Mouse (Mus musculus) B cell, adult 2 months (primary cell): ENCODE measurements around the gene Gba2.
"Not testable (repeated sequence)": the region's sequence is repeated elsewhere in the genome, so short reads cannot be mapped to it uniquely, and the experiment has no call there.

ENCODE experiments used
- DNase-seq, 2 experiments: peaks; one replicate each; pipeline ENCODE4 v3.0.0; 2022

The Gba2 gene

GRCm38 (mm10) chr4:43578376-43579204, at the start of gene Gba2, which contains the start of gene Rgp1:
Gene Gba2, minus strand, starts transcription at chr4:43578873.
Gene Rgp1, plus strand, starts transcription at chr4:43578715.
- peak; percentile 81 to 85 for DNase-seq

DNA sequence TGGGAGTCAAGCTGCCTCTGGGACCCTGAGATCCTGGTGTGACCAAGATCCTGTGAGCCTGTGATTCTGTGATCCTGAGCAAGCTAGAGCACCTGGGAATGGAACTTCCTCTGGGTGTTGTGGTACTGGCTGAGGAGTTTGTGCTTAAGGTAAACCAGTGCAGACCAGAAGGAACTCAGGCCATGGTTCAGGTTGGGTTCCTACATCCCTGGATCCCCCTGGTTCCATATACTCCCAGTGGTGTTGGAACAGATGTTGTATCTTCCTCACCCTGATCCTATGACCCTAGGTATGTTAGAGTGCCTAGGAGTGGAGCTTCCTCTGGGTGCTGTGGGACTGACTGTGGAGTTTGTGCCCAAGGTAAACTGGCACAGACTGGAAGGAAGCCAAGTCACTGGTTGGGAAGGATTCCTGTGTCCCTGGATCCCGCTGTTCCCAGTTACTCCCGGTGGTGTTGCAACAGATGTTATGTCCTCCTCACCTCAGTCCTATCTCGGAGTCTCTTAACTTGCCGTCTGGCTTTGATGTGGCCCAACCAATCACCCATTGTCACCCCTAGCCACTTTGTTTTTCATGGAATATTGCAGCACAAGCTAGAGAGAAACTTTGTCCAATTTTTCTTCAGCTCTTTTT, 41.6 kb upstream of the Gba2 start:
- no peak for DNase-seq

DNA sequence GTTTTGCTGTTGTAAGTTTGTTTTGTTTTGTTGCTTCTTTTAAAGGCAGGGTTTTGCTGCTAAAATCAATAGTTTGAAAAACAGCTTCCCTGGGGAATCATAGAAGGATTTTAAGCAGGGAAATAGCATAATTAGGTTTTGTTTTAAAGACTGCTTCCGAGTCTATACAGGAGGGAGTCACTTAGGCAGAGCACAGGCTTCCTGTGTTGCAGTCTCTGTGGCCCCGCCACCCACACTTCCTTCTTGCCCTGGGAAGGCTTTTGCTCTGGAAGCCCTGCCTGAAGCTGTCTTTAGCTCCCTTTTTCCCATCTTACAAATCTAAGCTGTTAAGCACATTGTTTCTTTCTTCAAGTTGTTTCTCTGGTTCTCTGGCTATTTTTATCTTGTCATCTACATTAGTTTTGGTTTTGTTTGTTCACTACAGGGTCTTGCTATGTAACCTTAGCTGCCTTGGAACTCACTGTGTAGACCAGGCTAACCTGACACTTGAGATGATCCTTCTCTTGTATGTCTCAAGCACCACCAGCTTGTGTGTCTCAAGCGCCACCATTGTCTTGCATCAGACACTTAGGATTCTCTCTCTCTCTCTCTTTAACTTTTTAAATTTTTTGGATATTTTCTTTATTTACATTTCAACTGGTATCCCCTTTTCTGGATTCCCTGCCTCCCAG, 34.5 kb upstream of the Gba2 start:
- peak; percentile 25 to 37 for DNase-seq

DNA sequence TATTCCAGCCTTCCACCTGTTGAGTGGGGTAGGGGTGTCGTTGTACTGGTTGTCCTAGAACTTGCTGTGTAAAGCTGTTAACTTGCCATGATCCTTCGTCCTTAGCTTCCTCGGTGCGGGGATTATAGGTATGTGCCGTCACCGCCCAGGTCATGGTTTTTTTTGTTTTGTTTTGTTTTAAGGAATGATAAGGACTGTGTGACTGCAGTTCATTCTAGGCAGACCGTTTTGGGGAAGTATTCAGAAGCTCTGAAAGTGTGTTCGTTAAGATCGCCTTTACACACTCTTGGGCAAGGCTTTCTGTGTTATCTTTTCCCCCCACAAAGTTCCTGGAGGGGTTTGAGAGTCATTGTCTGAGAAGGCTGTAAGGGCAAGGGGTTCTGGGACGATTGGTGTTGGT, 33.9 kb upstream of the Gba2 start:
- no peak for DNase-seq

DNA sequence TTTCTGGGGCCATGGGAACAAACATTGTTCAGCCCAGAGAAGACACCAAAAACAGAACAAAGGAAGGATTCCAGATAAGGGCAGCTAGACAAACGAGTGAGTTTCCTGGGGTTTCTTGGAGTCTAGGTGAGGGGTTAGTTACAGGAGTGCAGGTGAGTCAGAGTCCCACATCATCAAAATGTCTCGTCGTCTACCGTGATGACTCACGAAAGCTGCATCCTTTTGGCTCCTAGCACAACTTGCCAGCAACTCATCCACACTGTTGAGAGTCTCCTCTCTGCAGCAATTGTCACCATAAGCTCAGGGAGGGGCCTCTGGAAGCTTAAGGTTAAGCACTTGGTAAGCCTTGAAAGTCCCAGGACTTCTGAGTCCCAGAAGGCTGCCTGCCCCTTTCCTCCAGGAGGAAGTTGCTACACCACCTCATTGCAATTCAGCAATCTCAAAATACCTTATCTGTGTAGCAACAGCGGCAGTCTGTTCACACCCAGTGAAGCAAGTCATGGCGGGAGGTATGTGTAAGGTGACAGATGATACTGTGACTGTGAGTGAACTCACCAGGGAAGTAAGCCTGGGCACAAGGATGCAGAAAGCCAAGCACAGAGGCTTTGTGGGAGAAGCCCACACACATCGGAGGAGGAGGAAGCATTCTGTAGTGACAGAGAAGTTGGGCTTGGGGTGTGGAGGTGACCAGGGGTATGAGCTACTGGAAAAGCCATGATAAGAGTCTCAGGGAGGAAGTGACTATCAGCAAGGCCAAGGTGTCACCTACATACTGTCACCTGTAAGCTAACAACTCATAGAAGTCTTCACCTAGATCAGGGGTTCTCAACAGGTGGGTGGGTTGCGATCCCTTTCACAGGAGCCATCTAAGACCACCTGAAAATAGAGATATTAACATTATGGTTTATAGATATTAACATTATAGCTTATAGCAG, 26.3 kb upstream of the Gba2 start:
- DNase-seq: no peak

GRCm38 (mm10) chr4:43604099-43604498, 25.4 kb upstream of the Gba2 start:
- DNase-seq: no peak

- DNase-seq: no peak
Observed at GRCm38 (mm10) chr4:43600195-43600934, 21.7 kb upstream of the Gba2 start.

DNA sequence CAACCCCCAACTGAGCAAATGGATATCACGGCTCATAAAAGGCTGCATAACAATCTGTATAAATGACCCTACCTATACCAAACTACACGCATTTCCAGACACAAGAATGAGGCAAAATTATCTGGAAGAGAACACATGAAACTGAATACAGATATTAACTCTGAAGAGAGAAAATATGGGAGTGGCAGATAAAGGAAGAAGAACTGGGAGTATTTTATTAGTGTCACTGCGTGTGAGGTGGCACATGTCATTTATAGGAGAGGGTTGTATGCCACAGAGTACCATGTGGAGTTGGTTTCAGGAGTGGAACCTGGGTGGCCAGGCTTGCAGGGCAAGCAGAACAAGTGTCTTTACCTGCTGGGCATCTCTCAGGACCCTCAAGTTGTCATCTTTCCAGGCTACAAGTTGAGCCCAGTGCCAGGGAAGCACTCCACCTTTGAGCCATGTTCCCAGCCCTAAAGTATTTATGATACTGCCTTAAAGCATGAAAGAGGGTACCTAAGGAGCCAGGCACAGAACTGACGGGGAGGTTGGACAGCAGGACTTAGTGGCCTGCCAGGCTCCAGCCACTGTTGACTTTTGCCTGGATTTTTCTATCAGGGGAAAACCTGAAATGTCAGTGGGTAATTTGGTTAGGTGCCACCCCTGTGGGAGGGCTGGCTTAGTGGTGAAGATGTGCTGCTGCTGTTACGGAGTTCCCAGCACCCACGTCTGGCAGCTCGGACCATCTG, 20.1 kb upstream of the Gba2 start:
- no peak for DNase-seq

GRCm38 (mm10) chr4:43598200-43598599, 19.5 kb upstream of the Gba2 start:
- no peak for DNase-seq

DNA sequence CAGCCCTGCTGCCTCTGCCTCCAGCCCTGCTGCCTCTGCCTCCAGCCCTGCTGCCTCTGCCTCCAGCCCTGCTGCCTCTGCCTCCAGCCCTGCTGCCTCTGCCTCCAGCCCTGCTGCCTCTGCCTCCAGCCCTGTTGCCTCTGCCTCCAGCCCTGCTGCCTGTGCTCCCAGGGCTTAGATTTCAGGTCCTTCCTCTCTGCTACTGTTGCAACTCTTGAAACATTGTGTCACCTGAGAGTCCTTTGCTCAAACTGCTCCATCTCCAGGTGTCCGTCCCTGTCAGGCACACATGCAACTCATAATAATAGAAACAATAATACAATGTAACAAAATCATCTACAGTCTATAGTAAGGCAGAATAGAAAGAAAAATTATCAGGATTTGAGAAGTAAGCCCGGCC, 17.9 kb upstream of the Gba2 start:
- DNase-seq: not testable (repeated sequence)

DNA sequence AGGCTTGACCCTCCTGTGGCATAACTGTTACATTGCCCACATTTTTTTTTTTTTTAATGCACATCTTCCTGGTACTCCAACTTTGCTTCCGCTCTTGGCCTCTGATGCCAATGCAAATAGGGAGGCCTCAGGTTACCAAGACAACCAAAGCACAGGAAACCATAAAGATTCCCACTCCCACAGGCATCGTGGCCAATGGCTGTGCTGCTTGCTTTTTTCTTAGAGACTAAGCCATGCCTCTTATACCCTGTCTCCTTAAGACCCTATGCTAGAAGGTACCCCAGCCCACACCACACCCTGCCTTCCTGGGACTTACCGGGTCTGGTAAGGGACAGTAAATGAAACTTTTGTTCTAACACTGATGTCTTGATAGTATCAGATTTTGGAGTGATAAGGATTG, 14.8 kb upstream of the Gba2 start:
- no peak for DNase-seq

DNA sequence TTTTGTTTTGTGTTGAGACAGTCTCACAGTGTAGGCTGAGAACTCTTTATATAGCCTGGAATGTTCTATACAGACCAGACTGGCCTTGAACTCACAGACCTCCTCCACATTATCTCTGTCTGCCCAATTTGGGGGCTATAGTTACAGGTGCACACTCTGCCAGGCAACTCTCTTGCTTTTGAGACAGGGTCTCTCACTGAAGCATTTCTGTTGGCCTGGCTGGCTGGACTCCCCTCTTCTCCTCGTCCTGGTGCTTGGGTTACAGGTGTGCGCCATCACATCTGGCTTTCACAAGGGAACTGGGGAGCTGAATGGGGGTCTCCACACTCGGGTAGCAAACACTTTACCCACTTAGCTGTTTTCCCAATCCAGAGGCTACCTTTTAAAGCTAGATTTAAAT, 13.3 kb upstream of the Gba2 start:
- DNase-seq: no peak

- no peak for DNase-seq
Observed at GRCm38 (mm10) chr4:43591543-43591942, 12.9 kb upstream of the Gba2 start.

- no peak for DNase-seq
Observed at GRCm38 (mm10) chr4:43587681-43588080, 9.0 kb upstream of the Gba2 start.

DNA sequence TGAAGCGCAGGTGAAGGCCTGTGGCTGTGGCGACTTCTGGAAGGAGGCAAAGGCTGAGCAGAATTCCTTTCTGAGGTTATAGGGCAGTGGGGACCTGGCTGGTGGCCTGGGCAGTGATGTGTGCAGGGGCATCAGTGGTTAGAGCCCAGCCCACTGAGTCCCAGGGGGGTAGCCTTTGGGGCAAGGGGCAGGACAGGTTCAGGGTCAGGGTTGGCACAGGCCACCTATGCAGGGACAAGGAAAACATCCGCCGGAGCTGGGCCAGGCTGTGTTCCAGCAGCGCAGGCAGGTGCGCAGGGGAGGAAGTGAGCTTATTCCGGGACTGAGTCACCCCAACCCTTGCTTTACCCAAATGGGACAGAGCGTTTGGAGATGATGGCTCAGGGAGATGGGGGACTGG, 7.7 kb upstream of the Gba2 start:
- no peak for DNase-seq

GRCm38 (mm10) chr4:43585682-43586081, 7.0 kb upstream of the Gba2 start:
- DNase-seq: no peak

DNA sequence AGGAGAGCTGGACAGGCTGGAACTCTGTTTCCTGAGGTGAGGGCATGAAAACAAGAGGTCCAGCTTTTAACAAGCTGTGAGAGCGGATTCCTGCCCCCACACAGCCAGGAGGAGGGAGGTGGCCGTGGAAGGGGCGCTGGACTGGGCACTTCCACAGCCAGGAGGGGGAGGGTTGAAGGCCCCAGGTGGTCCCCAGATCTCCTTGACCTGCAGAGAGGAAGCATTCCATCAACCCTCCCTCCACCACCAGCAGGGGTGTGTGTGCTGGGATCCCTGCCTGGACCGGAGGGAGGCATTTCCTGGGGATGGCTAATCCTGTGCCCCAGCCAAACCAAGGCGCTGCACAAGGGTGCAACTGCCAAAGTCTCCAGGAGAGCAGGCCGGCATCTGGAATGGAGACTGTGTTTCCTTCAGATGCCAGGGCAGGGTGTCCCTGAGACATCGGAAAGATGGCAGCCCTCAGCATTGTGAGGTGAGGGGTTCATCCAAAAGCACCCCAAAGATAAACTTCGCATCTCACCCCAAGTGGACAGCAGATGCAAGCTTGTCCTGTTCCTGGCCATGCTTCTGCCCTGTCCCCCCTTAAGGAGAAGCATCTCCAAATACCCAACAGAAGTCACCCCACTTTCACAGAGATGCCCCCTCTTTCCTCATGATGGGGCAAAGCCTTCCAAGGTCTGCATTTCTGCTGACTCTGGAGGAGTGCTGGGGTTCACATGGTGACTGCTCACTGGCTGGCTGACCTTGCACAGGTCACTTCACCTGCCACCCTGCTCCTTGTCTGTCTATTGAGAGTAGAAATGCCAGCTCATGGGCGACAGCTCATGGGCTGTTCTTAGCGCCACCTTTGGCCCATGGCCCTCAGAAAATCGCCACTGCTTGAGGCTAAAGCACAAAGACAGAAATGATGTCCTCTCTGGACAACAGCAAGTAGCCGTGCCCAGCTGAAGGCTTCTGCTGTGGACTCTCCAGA, 6.1 kb upstream of the Gba2 start, which contains the start of gene Msmp:
Msmp (minus strand) TSS at position 51 of the 973 bp plus-strand sequence.
- no peak for DNase-seq

GRCm38 (mm10) chr4:43583421-43583820, 4.7 kb upstream of the Gba2 start:
- no peak for DNase-seq

- no peak for DNase-seq
Observed at GRCm38 (mm10) chr4:43582241-43582640, 3.6 kb upstream of the Gba2 start.

DNA sequence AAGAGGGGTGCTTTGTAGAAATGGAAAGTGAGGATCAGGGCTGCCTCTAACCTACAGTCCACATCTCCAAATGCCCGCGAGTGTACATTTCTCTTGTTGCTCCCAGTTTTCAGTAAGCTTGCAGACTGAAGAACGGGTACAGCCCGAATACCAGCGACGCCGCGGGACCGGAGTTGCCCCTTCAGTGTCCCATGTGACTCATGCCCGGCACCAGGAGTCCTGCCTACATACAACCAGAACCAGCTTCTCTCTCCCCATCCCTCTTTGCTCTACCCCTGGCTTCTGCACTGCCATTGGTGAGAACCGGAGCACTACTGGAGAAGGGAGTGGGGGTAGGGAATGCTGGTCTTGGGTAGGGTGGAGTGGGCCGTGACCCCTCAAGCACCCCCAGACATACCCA, 2.7 kb upstream of the Gba2 start:
- no peak for DNase-seq
